Mouse (Mus musculus) lung, postnatal 0 days (tissue): Measurements from ENCODE around the gene Pdss2.

Experiments
- CTCF ChIP-seq: IDR thresholded peaks from 2 replicates; pipeline ENCODE4 v1.5.1; 2016; ENCODE audit warnings: antibody characterized with exemption, mild to moderate bottlenecking
- EP300 ChIP-seq: IDR thresholded peaks from 2 replicates; pipeline ENCODE4 v1.6.1; 2016; ENCODE audit warnings: antibody characterized with exemption, mild to moderate bottlenecking, control low read depth

- no peak for TF ChIP-seq CTCF
- TF ChIP-seq EP300, result no peak
These were observed 3.9 kb upstream of the Pdss2 start for GRCm38 (mm10) chr10:43217361-43217900.
